Mouse (Mus musculus) hindbrain, embryonic 10.5 days (tissue): ENCODE results near the gene Cpne5. TPM values are rescaled to one million over a fixed set of nuclear protein-coding genes. Genes with fewer than 3 reads are reported as not detected.

Experiments
- DNase-seq: peaks from one replicate; pipeline ENCODE4 v3.0.0-alpha.2; 2017; ENCODE audit warnings: low spot score
- H3K27ac ChIP-seq: fragments of 300-500 bp; sonication (generic); 2 replicates; pipeline ENCODE4 v1.5.1; 2016; ENCODE audit warnings: mild to moderate bottlenecking, moderate library complexity
- H3K27me3 ChIP-seq: fragments of 300-500 bp; sonication (generic); 2 replicates; pipeline ENCODE4 v1.6.1; 2016; ENCODE audit warnings: mild to moderate bottlenecking; ENCODE audit not compliant: poor library complexity, insufficient read depth, severe bottlenecking
- H3K36me3 ChIP-seq: fragments of 300-500 bp; sonication (generic); 2 replicates; pipeline ENCODE4 v1.6.1; 2016; ENCODE audit warnings: mild to moderate bottlenecking, moderate library complexity
- H3K4me1 ChIP-seq: fragments of 300-500 bp; sonication (generic); replicated peaks from 2 replicates; pipeline ENCODE4 v1.6.1; 2016; ENCODE audit warnings: mild to moderate bottlenecking
- H3K4me3 ChIP-seq: fragments of 300-500 bp; sonication (generic); 2 replicates; pipeline ENCODE4 v1.5.1; 2016; ENCODE audit warnings: mild to moderate bottlenecking, moderate library complexity
- H3K9me3 ChIP-seq: fragments of 300-500 bp; sonication (generic); 2 replicates; pipeline ENCODE4 v1.6.1; 2016; ENCODE audit warnings: mild to moderate bottlenecking, moderate library complexity
- WGBS: fragments of 180-500 bp; shearing (Covaris S2); methylation state at CpG from one replicate; pipeline ENCODE4 v1.1.7; 2016; 5-methylcytosine and 5-hydroxymethylcytosine counted together
- polyA plus RNA-seq: library from polyadenylated mRNA; unstranded; fragments of >200 nt; fragmentation: Nextera tagmentation; extraction: Ambion mirVana; gene quantifications from 2 replicates; pipeline ENCODE4 v1.2.1, GENCODE M21; 2016

Gene Cpne5
- polyA plus RNA-seq, 1 experiment from 2014 or later: 3.0 TPM

DNA sequence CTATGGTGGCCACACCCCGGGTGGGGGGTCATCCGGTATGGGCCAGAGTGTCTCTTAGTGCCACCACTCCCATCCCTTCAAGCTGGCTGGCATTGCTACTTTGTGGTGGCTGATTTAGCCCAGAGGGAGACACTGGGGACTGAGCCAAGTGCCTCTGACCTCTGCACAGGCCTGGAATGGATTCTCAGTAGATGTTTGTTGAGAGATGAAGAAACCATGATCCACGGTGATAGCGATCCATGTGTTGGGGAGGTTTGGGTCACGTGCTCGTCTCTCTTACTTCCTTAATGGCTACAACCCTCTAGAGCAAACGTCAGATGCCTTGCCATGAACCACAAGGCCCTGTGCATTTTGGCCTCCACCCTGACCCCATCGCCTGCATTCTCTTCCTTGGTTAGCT is 81.1 kb downstream of the Cpne5 start:
- DNase-seq: no peak
- H3K4me3 ChIP-seq: no peak overlapping the region
- H3K4me1 ChIP-seq: peaks cover 42% of the 10 kb centered on the region
- no peaks in the 10 kb centered on the region for H3K27me3 ChIP-seq
- H3K27ac ChIP-seq: no peak overlapping the region
- no peaks in the 10 kb centered on the region for H3K36me3 ChIP-seq
- WGBS: 90% methylated on average over 8 of the region's 8 CpGs
- H3K9me3 ChIP-seq: peaks cover 10% of the 10 kb centered on the region; the same call in 1 of the 2 replicates

DNA sequence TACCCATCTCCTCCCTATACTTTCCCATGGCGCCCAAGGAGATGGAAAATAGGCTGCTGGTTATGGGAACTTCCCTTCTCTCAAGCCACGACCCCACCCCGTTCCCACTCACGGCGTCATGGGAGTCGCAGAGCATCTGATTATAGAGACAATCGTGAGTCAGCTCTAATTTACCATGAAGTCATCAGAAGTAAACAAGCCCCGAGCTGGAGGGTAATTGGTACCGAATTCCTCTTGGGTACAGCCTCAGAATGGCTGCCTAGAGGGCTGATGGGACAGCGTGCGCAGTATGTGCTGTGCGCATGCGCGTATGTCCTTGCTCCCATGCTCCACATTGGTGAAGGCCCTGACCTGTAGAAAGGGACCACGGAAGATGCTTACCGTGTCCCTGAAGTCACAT is 81.6 kb downstream of the Cpne5 start:
- Histone ChIP-seq H3K9me3 (peaks cover 5% of the 10 kb centered on the region; the same call in 1 of the 2 replicates), H3K4me3 (no peak overlapping the region), H3K27ac (0 out of 2 replicates have a peak overlapping the region, but pooled peaks have one; percentile 45), H3K27me3 (no peaks in the 10 kb centered on the region), H3K4me1 (peaks cover 42% of the 10 kb centered on the region), H3K36me3 (no peaks in the 10 kb centered on the region)
- 78% methylated on average over 16 of the region's 16 CpGs for WGBS
- DNase-seq: no peak

DNA sequence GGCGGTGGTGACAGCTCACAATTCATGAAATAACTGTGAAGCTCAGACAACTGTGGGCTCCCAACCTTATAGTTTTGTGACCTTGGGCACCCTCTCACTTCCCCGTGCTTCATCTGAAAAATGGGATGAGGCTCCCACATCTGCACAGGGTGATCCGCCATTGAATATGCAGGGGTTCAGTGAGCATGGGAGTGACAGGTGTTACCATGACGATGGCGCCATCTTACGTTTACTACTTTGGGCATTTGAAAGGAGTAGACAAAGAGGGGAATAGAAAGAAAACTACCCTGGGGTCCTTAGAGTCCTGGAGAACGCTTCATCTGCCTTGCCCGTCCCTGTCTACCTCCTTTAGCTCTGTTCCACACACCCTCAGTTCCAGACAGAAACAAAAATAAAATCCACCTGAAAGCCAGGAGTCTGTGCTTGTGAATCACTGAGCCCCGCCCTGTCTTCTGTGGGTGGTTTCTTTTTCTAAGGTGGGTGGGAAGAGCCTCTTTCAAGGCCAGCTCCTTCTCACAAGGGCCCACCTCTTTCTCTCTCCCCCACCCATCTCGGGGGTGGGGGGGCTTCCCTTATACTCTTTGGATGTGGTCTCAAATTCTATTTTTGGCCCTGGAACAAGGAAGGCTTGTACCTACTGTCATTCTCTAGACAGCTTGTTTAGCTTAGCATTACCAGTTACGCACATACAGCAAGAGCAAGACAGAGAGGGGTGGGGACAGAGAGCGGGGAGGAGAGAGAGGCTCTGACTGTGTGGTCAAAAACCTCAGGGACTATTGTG is 82.4 kb downstream of the Cpne5 start:
- H3K36me3 ChIP-seq: no peaks in the 10 kb centered on the region
- peak overlapping the region; percentile 45; the same call in 1 of the 2 replicates for H3K27ac ChIP-seq
- no peaks in the 10 kb centered on the region for H3K9me3 ChIP-seq
- H3K4me1 ChIP-seq: peaks cover 42% of the 10 kb centered on the region
- H3K4me3 ChIP-seq: no peak overlapping the region
- DNase-seq: peak; percentile 18
- no peaks in the 10 kb centered on the region for H3K27me3 ChIP-seq
- 58% methylated on average over 12 of the region's 12 CpGs for WGBS

DNA sequence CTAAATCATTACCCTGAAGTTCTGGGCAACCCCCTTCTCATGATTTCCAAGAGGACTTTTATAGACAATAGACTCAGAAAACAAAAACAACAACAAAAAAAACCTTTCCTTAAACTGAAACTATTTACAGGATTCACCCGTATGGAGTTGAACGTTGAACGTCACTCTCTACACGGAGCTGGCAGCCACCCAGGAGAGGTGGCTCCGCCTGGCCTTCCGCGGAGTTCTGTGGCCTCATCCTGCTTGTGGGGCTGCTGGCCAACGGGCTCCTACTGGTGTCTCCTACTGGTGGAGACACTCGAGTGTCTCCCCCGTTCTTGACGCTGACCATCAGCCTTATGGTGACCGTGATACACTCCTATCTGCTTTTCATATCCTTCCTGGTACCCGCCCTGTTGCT is 83.7 kb downstream of the Cpne5 start:
- H3K27ac ChIP-seq: no peak overlapping the region
- H3K4me1 ChIP-seq: peaks cover 41% of the 10 kb centered on the region
- WGBS: 91% methylated on average over 13 of the region's 13 CpGs
- H3K36me3 ChIP-seq: no peaks in the 10 kb centered on the region
- H3K4me3 ChIP-seq: no peak overlapping the region
- DNase-seq: no peak
- no peaks in the 10 kb centered on the region for H3K9me3 ChIP-seq
- no peaks in the 10 kb centered on the region for H3K27me3 ChIP-seq

DNA sequence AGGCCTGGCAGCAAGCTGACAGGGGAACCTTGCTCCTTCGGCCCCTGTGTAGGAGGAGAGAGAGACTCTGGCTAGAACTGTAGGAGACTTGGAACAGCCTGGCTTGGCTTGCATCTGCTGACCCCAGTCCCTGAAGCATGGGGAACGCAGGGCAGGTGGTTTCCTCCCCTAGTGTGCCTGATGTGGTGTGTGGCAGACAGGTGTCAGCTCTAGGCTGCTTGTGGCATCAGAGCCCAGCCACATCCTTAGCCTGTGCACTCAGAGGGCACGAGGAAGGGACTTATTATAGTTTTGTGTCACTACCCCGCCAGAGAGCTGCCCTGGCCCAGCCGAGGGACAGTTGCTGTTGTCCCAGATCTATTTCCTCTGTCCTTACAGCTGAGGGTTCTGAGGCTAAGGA is 85.4 kb downstream of the Cpne5 start:
- Histone ChIP-seq H3K4me1 (peaks cover 48% of the 10 kb centered on the region), H3K27ac (0 out of 2 replicates have a peak overlapping the region, but pooled peaks have one; percentile 23), H3K27me3 (0 out of 2 replicates have a peak, but pooled peaks cover 3% of the 10 kb centered on the region), H3K9me3 (no peaks in the 10 kb centered on the region), H3K36me3 (no peaks in the 10 kb centered on the region), H3K4me3 (no peak overlapping the region)
- no peak for DNase-seq
- 70% methylated on average over 5 of the region's 5 CpGs for WGBS

DNA sequence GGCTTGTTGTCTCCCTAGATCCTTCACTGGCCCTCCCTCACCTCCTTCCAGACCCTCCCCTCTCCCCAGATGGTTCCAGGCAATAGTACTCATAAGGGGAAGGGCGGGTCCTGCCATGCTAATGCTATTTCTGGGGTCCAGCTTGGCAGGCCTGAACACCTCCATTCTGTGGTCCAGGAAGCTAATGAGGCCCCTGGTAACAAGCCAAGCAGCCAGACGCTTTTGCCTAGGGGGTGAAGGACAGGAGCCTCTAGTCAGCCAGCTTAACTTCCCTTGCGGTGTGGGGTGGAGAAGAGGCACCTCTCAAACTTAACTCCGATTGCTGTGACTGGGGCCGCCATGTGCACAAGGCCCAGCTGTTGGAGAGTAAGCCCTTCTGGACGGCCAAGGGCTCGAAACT is 88.2 kb downstream of the Cpne5 start:
- H3K27me3 ChIP-seq: 0 out of 2 replicates have a peak, but pooled peaks cover 6% of the 10 kb centered on the region
- peaks cover 9% of the 10 kb centered on the region; the same call in 1 of the 2 replicates for H3K9me3 ChIP-seq
- no peaks in the 10 kb centered on the region for H3K36me3 ChIP-seq
- WGBS: 80% methylated on average over 7 of the region's 7 CpGs
- no peak for DNase-seq
- no peak overlapping the region for H3K4me3 ChIP-seq
- H3K27ac ChIP-seq: no peak overlapping the region
- H3K4me1 ChIP-seq: peaks cover 32% of the 10 kb centered on the region

DNA sequence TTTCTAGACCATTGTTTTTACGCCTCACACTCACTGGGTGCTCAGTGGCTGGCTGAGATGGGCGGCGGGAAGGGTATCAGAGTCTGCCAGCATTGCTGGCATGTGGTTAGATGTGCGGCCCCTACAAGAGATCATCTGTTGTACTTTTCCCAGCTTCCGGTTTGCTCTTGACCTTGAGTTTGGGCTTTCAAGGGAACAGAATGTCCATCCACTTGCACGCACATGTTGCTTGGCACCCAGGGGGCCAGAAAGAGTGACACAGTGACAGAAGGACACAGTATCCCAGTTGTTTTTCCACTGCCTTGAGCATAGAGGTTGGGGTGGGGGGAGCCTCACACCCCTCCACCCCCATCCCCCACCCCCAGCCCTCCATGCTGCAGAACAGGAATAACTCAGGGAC is 90.2 kb downstream of the Cpne5 start:
- no peak for DNase-seq
- Histone ChIP-seq H3K27ac (no peak overlapping the region; the same call in 1 of the 2 replicates), H3K27me3 (0 out of 2 replicates have a peak, but pooled peaks cover 6% of the 10 kb centered on the region), H3K36me3 (no peaks in the 10 kb centered on the region), H3K4me3 (no peak overlapping the region), H3K4me1 (peaks cover 26% of the 10 kb centered on the region), H3K9me3 (peaks cover 9% of the 10 kb centered on the region; the same call in 1 of the 2 replicates)
- WGBS: 78% methylated on average over 6 of the region's 6 CpGs

DNA sequence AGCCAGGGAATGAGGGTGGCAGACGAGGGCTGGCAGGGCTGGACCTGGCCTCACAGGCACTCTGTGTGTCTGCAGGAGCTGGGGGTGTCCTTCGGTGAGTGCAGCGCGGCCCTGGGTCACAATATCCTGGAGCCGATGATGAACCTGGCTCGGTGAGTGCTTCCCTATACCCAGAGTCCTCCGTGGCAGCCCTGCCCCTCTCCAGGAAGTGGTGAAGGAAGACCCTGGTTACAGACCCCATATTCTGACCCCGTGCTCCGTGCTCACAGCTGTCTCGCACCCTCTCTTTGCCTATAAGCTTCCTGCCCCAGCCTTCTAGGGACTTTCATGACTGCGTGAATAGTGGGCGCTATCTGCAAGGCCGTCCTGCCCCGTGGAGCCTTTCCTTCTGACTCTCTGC is 90.7 kb downstream of the Cpne5 start:
- Histone ChIP-seq H3K4me3 (no peak overlapping the region), H3K9me3 (peaks cover 9% of the 10 kb centered on the region; the same call in 1 of the 2 replicates), H3K4me1 (peaks cover 21% of the 10 kb centered on the region), H3K27me3 (0 out of 2 replicates have a peak, but pooled peaks cover 6% of the 10 kb centered on the region), H3K27ac (no peak overlapping the region; the same call in 1 of the 2 replicates), H3K36me3 (no peaks in the 10 kb centered on the region)
- 82% methylated on average over 14 of the region's 14 CpGs for WGBS
- DNase-seq: no peak

DNA sequence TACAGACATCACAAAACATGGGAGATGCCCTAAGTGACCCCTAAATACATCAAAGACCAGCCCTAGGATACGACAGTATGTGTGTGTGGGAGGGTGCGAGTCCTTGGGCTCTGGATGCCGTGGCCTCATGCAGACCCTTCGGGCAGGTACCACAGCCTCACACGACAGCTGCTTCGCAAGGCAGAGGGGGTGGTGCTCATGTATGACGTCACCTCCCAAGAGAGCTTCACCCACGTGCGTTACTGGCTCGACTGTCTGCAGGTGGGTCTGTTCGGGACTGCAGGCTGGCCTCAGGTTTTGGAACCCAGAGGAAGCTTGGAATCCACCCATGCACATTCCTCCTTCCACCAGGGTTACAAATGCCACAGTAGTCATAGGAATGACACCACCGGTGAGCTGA is 92.9 kb downstream of the Cpne5 start:
- H3K4me1 ChIP-seq: peaks cover 21% of the 10 kb centered on the region
- 0 out of 2 replicates have a peak, but pooled peaks cover 6% of the 10 kb centered on the region for H3K27me3 ChIP-seq
- H3K9me3 ChIP-seq: peaks cover 9% of the 10 kb centered on the region; the same call in 1 of the 2 replicates
- H3K36me3 ChIP-seq: no peaks in the 10 kb centered on the region
- no peak overlapping the region for H3K27ac ChIP-seq
- DNase-seq: no peak
- no peak overlapping the region for H3K4me3 ChIP-seq
- 93% methylated on average over 12 of the region's 12 CpGs for WGBS

DNA sequence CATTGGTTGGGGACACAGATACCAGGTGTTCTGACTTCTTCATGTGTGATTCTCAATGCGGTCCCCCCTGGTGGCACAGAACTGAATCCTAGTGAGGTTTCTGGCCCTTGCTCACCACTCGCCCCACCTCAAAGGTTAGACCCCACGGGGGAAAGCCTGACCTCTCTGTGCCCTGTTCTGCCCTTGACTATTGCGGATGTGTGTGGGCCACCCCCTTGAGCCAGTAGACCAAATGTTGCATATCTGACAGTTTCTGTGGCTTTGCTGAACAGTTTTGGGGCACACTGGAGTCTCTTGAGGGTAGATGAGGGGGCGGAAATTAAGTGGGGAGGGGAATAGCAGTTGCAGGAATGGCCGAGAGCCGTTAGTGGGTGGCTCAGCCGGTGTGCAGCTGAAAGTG is 94.7 kb downstream of the Cpne5 start:
- no peak overlapping the region for H3K27ac ChIP-seq
- DNase-seq: no peak
- 78% methylated on average over 8 of the region's 8 CpGs for WGBS

DNA sequence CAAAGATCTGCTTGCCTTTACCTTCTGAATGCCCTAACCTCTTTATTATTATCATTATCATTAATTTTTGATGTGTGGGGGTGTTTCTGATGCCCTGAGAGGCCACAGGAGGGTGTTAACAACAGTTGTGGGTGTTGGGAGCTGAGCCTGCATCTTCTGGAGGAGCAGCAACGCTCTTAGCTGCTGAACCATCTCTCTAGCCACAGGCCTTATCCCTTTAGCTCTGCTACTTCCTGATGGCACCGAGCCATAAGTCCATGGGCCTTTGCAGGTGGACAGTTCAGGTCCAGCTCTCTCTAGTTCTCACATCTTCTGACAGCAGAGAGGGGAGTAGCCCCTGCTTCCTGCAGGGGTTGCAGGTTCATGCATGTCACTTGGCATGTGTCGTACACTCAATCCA is 96.4 kb downstream of the Cpne5 start:
- Histone ChIP-seq H3K27ac (no peak overlapping the region), H3K4me3 (no peak overlapping the region), H3K9me3 (peaks cover 9% of the 10 kb centered on the region; the same call in 1 of the 2 replicates), H3K27me3 (no peaks in the 10 kb centered on the region), H3K36me3 (no peaks in the 10 kb centered on the region), H3K4me1 (peaks cover 7% of the 10 kb centered on the region; the same call in 1 of the 2 replicates)
- 86% methylated on average over 3 of the region's 3 CpGs for WGBS
- no peak for DNase-seq

More for the DNA sequence above, 94.7 kb downstream of the Cpne5 start:
- Histone ChIP-seq H3K36me3 (no peaks in the 10 kb centered on the region), H3K4me1 (peaks cover 18% of the 10 kb centered on the region), H3K27me3 (0 out of 2 replicates have a peak, but pooled peaks cover 6% of the 10 kb centered on the region), H3K9me3 (peaks cover 9% of the 10 kb centered on the region; the same call in 1 of the 2 replicates), H3K4me3 (no peak overlapping the region)

DNA sequence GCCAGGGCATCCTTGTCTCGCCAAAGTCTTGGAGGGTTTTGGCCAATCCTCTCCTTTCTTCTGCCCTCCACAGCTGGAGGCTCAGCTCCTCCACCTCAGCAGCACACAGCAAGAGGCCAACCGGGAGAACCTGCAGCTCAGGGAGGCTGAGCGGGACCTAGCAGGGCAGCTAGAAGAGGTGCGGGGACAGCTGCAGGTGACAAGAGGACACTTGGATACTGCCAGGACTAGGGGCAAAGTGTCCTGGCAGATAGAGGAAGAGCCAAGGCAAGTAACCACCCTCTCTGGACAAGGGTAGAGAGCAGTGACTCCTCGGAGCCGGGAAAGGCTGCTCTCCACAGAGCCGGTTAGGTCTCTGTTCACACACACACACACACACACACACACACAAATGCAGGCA is 100.1 kb downstream of the Cpne5 start:
- Histone ChIP-seq H3K27me3 (no peaks in the 10 kb centered on the region), H3K9me3 (no peaks in the 10 kb centered on the region), H3K27ac (no peak overlapping the region), H3K36me3 (no peaks in the 10 kb centered on the region), H3K4me3 (no peak overlapping the region), H3K4me1 (peaks cover 20% of the 10 kb centered on the region)
- 76% methylated on average over 7 of the region's 7 CpGs for WGBS
- no peak for DNase-seq

DNA sequence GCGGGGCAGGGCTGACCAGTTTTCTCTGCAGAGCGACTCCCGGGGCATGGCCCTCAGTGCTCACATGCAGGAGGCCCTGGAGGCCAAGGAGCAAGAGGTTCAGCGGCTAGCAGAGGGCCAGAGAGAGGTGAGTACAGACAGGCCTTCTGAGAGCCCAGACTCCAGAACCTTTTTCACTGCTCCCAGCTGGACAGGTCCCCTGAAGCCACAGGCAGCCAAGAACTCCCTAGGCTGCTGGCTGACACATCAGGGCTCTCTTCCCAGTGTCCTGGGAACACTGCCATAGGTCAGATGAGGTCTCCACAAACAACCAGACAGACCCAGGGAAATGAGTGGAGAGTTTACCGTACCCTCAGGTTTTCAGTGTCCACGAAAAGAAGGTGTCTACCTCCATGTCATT is 101.7 kb downstream of the Cpne5 start:
- 57% methylated on average over 6 of the region's 6 CpGs for WGBS
- Histone ChIP-seq H3K9me3 (no peaks in the 10 kb centered on the region), H3K4me3 (no peak overlapping the region), H3K4me1 (peaks cover 30% of the 10 kb centered on the region), H3K27ac (no peak overlapping the region), H3K27me3 (no peaks in the 10 kb centered on the region), H3K36me3 (no peaks in the 10 kb centered on the region)
- no peak for DNase-seq
